Mouse (Mus musculus): Measurements from ENCODE around the gene Lap3. TPM values are rescaled to one million over a fixed set of nuclear protein-coding genes. Genes with fewer than 3 reads are reported as not detected.

Gene Lap3
- total RNA-seq, 2 experiments from 2014 or later = 84.4 to 84.7 TPM

- no peak for DNase-seq (ENCODE audit: low spot score in 2 of 2)
Observed at GRCm38 (mm10) chr5:45495429-45495975, 2.3 kb downstream of the Lap3 start.

DNA sequence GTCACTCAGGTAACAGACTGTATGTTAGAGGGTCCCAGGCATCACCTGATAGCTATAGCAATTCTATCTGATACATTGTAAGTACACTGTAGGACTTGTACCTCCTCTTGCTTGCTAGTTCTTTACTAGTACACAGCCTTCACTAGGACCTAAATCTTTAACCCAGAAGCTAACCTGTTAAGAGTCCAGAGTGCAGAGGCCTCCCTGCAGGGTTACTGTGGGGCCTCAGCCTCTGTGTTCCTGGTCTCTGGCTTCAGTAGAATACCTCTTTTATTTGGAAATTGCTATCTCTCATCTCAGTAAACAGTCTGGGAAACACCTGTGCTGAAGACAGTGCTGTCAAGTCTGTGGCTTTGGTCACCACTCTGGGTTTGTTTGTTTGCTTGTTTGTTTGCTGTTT, 2.9 kb downstream of the Lap3 start:
- no peak for DNase-seq (ENCODE audit: low spot score in 2 of 2)

- no peak for DNase-seq (ENCODE audit: low spot score in 2 of 2)
Observed at GRCm38 (mm10) chr5:45496479-45496878, 3.3 kb downstream of the Lap3 start.

DNA sequence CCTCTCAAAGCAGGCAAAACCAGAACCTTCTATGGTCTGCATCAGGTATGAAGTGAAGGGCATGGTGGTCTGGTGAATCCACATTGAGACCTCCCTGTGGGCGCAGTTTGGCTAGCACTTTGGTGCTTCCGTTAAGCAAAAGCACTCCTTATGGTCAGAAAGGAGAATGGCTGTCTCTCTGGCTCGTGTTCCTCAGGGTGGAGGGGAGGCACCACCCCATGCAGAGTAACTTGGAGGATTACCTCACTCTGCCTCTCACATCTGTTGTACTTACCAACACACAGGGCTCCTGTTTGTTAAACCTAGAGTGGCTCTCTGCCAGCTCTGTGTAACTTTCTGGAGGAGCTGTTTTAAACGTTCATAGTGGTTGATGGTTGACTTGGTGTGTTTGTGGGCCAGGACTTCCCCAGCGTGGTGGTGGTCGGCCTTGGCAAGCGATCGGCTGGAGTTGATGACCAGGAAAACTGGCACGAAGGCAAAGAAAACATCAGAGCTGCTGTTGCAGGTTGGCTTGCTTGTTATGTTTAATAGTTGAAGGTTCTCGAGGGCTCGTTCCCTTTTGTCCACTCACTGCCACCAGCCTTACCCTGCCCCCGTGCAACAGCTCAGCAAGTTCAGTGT, 3.9 kb downstream of the Lap3 start:
- DNase-seq (ENCODE audit: low spot score in 2 of 2) = no peak

DNA sequence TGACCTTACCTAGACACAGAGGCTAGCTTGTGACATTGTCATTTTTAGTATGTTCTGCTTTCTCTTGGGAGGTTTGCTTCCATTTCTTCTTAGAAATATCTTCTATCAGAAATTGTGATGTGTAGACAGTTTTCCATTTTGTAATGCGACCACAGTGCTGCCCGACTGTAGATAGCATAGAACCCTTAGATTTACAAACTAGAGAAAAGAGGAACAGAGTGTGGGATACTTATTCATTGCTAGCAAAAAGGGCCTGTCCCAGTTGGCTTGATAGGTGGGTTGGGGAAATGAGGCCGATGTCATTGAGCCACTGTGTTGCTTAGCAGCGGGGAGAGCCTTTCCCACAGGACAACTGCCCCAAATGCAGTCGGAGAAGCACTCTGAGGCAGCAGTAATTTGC, 4.4 kb downstream of the Lap3 start:
- no peak for DNase-seq (ENCODE audit: low spot score in 2 of 2)

GRCm38 (mm10) chr5:45510071-45510470, 16.9 kb downstream of the Lap3 start:
- no peak for DNase-seq (ENCODE audit: low spot score in 2 of 2)

DNA sequence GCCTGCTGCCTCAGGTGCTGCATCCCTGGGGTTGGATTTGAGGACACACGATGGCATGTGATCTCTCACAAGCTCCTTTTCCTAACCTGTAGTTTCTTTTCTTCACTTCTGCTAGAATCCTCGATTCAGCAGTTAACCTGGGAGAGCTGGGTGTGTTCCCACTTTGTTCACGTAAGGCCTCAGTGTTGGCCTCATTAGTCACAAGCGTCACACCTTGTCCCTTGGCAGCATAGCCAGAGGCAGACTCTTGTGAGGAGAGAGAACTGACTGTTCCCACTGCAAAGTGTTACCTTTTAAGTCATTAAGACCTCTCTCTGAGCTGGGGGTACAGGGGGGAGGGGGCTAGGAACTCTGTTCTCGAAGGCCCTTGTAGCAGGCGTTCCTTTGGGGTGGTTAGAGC, 19.7 kb downstream of the Lap3 start:
- DNase-seq (ENCODE audit: low spot score in 2 of 2) = no peak

DNA sequence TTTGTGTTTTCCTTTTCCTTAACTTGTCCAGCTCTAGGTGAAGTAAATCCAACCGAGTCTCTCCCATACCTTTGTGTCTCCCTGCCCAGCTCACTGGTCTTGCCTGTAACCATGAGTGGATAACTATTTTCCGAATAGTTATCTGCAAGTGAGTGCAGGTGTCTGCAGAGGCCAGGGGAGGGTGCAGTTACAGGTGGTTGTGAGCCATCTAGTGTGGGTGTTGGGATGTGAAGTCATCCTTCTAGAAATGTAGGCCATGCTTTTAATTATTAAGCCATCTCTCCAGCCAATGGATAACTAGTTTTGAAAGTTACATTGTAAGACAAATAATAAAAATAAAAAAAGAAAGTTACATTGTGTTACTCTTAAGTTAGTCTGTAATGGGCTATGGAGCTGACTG, 20.3 kb downstream of the Lap3 start:
- DNase-seq (ENCODE audit: low spot score in 2 of 2) = no peak

DNA sequence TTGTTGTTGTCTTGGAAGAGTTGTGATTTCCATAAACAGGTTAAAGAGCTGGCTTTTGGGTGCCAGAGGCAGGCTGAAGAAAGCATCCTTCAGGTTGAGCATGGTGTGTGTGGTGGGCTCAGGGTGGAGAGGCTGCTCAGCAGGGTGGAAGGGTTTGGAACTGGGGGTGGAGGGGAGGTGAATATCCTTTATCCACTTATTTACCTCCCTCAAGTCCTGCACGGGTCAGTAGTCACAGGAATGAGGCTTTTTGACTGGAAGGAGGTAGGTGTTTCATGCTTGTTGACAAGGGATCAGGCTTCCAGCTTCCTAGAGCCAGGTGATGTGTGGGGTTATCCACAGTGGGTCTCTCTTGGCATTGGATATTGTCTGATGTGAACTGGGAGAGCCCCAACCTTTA, 21.4 kb downstream of the Lap3 start:
- no peak for DNase-seq (ENCODE audit: low spot score in 2 of 2)

- DNase-seq (ENCODE audit: low spot score in 2 of 2) = no peak
Observed at GRCm38 (mm10) chr5:45515151-45515743, 22.1 kb downstream of the Lap3 start.

DNA sequence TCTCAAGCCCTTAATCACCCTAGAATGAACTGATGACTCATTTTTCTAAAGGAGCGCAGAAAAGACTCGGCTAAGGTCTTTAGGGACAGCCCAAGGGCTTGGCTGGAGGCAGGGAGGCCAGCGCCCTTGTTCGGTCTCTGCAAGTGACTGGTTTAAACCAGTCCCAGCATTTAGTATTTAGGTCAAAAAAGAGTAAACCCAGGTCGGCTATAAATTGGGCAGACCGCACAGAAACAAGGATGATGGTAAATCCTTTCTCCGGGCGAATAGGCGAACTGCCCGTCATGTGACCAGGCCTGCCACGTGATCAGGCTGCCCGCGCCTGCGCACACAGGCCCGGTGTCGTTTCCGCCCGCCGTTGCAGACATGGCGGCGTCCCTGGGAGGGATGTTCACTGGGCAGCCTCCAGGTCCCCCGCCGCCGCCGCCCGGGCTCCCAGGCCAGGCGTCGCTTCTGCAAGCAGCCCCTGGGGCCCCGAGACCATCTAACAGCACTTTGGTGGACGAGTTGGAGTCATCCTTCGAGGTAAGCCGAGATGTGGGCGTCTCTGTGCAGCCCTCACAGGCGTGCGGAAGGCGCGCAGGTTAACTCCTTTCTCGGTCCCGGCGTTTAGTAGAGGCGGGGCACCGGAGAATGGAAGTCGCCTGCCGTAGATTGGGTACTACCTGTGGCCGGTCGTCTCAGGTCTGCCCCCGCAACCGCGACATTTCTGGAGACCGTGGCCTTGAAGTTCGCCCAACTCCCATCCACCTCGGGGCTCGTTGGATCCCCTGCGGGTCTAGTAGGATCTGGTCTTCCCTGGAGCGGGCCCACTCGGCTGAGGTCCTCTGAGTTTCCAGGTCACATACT, 27.0 kb downstream of the Lap3 start, which contains the start of gene Med28:
Gene Med28 (plus strand): TSS at position 270 of the 849 bp plus-strand sequence.
- DNase-seq (ENCODE audit: low spot score in 2 of 2) = peak; percentile 89 to 95

- no peak for DNase-seq (ENCODE audit: low spot score in 2 of 2)
Observed at GRCm38 (mm10) chr5:45520809-45521110, 27.6 kb downstream of the Lap3 start.

GRCm38 (mm10) chr5:45521601-45522000, 28.4 kb downstream of the Lap3 start:
- no peak for DNase-seq (ENCODE audit: low spot score in 2 of 2)

DNA sequence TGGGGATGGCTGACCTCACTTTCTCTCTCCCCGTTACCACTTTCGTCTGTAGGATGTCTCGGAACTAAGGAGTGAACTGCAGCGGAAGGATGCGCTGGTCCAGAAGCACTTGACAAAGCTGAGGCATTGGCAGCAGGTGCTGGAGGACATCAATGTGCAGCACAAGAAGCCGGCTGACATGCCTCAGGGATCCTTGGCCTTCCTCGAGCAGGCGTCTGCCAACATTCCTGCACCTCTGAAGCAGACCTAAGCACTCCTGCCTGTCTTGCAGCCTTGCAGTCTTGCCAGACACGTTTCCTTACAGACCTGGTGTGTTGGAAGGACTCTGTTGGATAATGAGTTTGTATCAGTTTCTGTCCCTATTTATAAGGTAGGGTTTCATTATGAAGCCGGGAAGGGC, 31.9 kb downstream of the Lap3 start:
- DNase-seq (ENCODE audit: low spot score in 2 of 2) = no peak

- no peak for DNase-seq (ENCODE audit: low spot score in 2 of 2)
Observed at GRCm38 (mm10) chr5:45526338-45526737, 33.2 kb downstream of the Lap3 start.

- DNase-seq (ENCODE audit: low spot score in 2 of 2) = peak in 1 of 2 experiments; percentile 12
Observed at GRCm38 (mm10) chr5:45529696-45530095, 36.5 kb downstream of the Lap3 start.

DNA sequence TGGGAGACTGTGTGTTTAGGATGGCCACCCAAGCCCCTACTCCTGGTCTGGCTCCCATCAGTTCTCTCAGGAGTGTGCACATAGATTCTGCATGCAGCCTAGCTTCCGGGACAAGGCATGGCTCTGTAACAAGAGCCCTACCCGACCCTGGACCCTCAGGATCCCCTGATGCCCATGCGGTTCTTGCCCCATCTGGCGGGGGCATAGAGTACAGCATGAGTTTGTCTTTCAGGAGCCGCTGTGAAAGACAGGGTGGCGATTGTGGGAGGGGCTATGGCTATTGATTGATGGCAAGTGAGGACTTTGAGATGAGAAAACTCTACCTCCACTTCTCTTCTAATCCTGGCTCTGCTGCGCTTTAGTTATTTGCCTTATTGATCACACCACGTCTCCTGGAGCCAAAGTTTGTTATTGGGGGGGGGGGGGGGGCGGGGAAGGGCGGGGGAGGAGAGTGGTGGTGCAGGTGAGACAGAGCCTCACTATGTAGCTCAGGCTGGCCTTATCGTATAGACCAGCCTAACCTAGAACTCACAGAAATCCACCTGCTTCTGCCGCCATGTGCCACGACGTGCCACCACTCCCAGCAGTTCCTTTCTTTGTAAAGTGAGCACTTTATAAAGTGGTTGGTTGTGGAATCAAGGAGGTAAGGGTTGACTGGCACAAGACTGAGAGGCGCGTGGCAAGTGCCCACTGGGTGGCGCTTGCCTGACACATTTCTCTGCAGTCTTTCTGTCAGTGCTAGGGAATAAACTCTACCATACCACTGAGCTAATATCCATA, 41.3 kb downstream of the Lap3 start:
- DNase-seq (ENCODE audit: low spot score in 2 of 2) = peak in 1 of 2 experiments; percentile 48

DNA sequence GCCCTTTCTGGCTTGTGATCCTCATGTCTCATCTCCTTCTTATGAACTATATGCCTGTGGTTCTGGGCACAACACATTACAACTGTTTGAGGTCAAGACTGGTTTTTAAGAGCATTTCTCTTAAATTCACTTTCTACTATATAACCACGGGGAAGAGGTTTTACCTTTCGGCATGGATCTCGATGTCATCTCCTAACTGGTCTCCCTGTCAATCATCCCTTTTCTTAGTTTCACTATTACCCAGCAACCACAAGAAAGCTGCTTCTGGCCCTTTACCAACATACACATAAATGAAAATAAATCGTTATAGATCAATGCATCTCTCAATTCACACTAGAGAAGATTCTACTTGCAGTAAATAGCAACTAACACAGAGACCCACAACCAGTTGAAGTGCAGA, 42.0 kb downstream of the Lap3 start:
- DNase-seq (ENCODE audit: low spot score in 2 of 2) = no peak

DNA sequence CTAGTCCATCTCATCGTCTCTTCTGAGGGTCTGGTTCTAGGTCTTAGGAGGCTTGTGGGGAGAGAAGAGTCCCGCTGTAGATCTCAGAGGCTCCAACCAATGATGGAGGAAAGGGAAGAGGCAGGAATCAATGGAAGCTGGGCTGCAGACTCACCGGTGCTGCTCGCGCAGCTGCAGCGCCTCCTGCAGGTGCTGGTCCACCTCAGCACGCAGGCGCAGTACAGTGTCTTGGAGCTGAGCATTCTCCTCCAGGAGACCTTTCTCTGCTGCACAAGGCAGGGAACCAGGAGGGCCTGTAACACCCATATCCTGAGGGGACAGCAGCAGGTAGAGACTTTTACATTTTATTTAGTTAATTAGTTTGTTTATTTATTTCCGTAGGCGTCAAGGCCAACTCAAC, 46.3 kb downstream of the Lap3 start:
- DNase-seq (ENCODE audit: low spot score in 2 of 2) = no peak

- no peak for DNase-seq (ENCODE audit: low spot score in 2 of 2)
Observed at GRCm38 (mm10) chr5:45543374-45543773, 50.2 kb downstream of the Lap3 start.

DNA sequence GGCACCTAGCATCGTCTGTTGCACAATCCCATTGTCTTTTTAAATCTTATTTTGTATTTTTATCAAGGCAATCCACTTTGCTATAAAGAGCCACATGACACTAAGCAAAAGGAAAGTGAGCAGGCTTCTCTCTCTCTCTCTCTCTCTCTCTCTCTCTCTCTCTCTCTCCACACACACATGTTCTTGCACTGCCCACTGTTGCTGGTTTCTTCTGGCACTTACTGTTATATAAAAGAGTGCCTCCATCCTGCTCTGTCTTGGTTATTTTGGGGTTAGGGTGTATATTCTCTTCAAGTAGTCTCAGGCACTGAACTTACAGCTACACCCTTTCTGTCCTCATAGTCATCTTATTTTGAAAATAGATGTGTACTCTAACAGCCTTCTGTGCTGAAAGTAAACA, 56.4 kb downstream of the Lap3 start:
- DNase-seq (ENCODE audit: low spot score in 2 of 2) = no peak

Measured in adrenal gland, postnatal 4 days (tissue).